Mouse (Mus musculus): ENCODE measurements around the gene Fam222a. TPM values are rescaled to one million over a fixed set of nuclear protein-coding genes. Genes with fewer than 3 reads are reported as not detected.

Gene Fam222a
- 5.1 and 6.2 TPM in 2 replicates for polyA plus RNA-seq (2015; fragmentation: Nextera tagmentation; extraction: Ambion mirVana)

DNA sequence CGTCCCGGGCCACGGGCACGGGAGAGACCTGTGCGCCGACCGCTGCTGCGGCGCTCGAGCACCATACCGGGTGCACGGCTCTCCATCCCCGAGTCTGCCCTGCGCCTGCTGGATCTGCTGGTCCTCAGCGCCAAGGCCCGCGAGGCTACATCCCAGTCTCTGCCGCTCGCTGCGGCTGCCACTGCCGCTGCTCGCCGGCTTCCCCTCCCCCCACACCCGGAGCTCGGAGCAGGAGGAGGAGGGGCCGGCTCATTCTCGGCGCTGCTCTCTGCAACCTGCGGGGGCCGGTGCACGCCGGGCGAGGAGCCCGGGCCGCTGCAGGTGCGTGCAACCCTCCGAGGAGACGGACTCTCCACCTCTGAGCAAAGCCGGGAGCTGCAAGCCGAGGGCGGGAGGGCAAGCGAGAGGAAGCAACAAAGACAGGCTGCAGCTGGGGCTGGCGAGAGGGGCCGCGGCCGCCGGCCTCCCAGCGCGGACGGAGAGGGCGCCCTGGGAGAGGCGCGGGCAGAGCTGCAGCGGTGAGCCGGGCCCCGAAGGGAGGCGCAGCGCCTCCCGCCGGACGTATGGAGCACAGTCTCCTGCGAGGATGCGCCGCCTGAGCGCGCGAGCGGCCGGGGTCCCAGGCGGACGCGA is at the start of gene Fam222a:
Gene Fam222a, plus strand, starts transcription at position 452 of the 633 bp plus-strand sequence.
- no peaks in the 10 kb centered on the region; the same call in 1 of the 2 replicates for H3K27me3 ChIP-seq (replicated peaks)
- H3K4me1 ChIP-seq (replicated peaks): peaks cover 45% of the 10 kb centered on the region
- WGBS: under 1% methylated on average over 72 of the region's 72 CpGs
- peak within 1 kb of the TSS; percentile 71 for H3K9ac ChIP-seq
- peak within 1 kb of the TSS; percentile 98 for H3K4me2 ChIP-seq (replicated peaks)
- H3K36me3 ChIP-seq: no peaks in the 10 kb centered on the region
- ATAC-seq: peak; percentile 68
- H3K27ac ChIP-seq: peak within 1 kb of the TSS; percentile 79
- peak within 1 kb of the TSS; percentile 90 for H3K4me3 ChIP-seq (replicated peaks)
- peaks cover 4% of the 10 kb centered on the region; the same call in 1 of the 2 replicates for H3K9me3 ChIP-seq

DNA sequence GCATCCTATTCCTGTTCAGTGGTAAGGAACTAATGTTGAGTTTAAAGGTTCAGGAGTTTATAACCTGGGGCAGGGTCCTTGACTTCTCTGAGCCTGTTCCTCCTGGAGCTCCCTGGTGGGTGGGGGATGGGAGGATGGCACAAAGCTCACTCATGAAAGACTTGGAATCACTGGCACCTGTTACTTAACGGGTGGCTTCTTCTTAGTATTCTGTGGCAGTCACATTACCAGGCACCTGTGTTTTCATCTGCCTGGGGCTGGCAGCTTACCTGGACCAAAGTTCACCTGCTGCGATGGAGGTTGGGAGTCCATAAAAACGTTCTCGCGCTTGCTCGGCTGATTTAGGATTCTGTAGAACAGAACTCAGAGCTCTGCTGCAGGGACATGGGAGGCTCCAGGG is 39.5 kb upstream of the Fam222a start:
- no peak overlapping the region for H3K4me2 ChIP-seq (replicated peaks)
- H3K27me3 ChIP-seq (replicated peaks): no peaks in the 10 kb centered on the region
- no peaks in the 10 kb centered on the region for H3K36me3 ChIP-seq
- H3K4me1 ChIP-seq (replicated peaks): 0 out of 2 replicates have a peak, but pooled peaks cover 3% of the 10 kb centered on the region
- no peak overlapping the region for H3K27ac ChIP-seq
- no peaks in the 10 kb centered on the region for H3K9me3 ChIP-seq
- WGBS: 70% methylated on average over 6 of the region's 6 CpGs
- peak; percentile 58 for ATAC-seq
- no peak overlapping the region for H3K9ac ChIP-seq
- H3K4me3 ChIP-seq (replicated peaks): no peak overlapping the region

GRCm38 (mm10) chr5:114530337-114530736 is 37.5 kb upstream of the Fam222a start:
- Histone ChIP-seq H3K27ac (no peak overlapping the region), H3K4me1 (replicated peaks) (0 out of 2 replicates have a peak, but pooled peaks cover 3% of the 10 kb centered on the region), H3K9ac (no peak overlapping the region), H3K36me3 (no peaks in the 10 kb centered on the region), H3K4me3 (replicated peaks) (no peak overlapping the region), H3K27me3 (replicated peaks) (no peaks in the 10 kb centered on the region), H3K4me2 (replicated peaks) (no peak overlapping the region), H3K9me3 (no peaks in the 10 kb centered on the region)
- WGBS: 45% methylated on average over 6 of the region's 6 CpGs
- ATAC-seq: no peak

DNA sequence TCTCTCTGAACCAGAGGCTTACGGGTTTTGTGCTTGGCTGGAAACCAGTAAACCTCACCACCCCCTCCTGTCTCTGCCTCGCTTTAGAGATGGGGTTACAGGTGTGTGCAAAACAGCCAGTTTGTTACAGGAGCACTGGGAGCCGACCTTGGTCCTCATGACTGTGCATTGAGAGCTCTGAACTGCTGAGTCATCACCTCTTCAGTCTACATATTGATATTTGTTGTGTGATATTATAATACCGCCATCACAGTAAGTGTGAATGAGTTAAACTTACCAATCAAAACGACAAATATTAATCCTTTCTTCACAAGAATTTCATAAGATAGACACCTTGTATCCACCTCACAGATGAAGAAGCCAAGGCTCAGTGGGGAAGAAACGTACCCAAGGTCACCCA is 35.8 kb upstream of the Fam222a start:
- Histone ChIP-seq H3K27ac (no peak overlapping the region), H3K36me3 (no peaks in the 10 kb centered on the region), H3K27me3 (replicated peaks) (no peaks in the 10 kb centered on the region), H3K4me1 (replicated peaks) (peaks cover 6% of the 10 kb centered on the region; the same call in 1 of the 2 replicates), H3K9me3 (no peaks in the 10 kb centered on the region), H3K9ac (no peak overlapping the region), H3K4me3 (replicated peaks) (no peak overlapping the region), H3K4me2 (replicated peaks) (no peak overlapping the region)
- 77% methylated on average over 6 of the region's 6 CpGs for WGBS
- ATAC-seq: no peak

- no peak for ATAC-seq
- Histone ChIP-seq H3K27ac (no peak overlapping the region), H3K9me3 (no peaks in the 10 kb centered on the region), H3K4me1 (replicated peaks) (peaks cover 11% of the 10 kb centered on the region; the same call in 1 of the 2 replicates), H3K9ac (no peak overlapping the region), H3K4me2 (replicated peaks) (peak overlapping the region; percentile 46), H3K4me3 (replicated peaks) (no peak overlapping the region), H3K36me3 (no peaks in the 10 kb centered on the region), H3K27me3 (replicated peaks) (no peaks in the 10 kb centered on the region)
- WGBS: 11% methylated on average over 26 of the region's 26 CpGs
Observed at GRCm38 (mm10) chr5:114537308-114538020, 30.4 kb upstream of the Fam222a start.

DNA sequence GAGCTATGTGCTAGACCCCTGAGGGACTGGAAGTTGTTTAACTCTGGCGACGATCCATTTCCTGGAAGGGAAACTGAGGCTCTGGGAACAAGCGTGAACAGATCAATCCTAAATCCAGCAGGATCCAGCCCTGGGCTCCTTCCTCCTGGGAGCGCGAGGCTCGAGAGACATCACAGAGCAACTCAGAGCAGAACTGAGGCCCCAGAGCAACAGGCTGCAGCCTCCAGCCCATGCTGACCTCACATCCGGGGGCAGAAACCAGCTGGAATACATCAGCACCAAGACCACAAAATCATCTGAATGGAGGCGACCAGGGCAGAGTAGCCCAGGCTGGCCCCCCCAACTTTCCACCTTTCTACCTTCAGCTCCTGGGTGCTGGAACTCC is 29.8 kb upstream of the Fam222a start:
- Histone ChIP-seq H3K36me3 (no peaks in the 10 kb centered on the region), H3K9me3 (no peaks in the 10 kb centered on the region), H3K4me3 (replicated peaks) (no peak overlapping the region), H3K27ac (no peak overlapping the region), H3K9ac (no peak overlapping the region), H3K4me1 (replicated peaks) (peaks cover 11% of the 10 kb centered on the region; the same call in 1 of the 2 replicates), H3K4me2 (replicated peaks) (peak overlapping the region; percentile 46), H3K27me3 (replicated peaks) (no peaks in the 10 kb centered on the region)
- 32% methylated on average over 8 of the region's 8 CpGs for WGBS
- no peak for ATAC-seq

- H3K27me3 ChIP-seq (replicated peaks): no peaks in the 10 kb centered on the region
- H3K4me1 ChIP-seq (replicated peaks): peaks cover 11% of the 10 kb centered on the region; the same call in 1 of the 2 replicates
- H3K9me3 ChIP-seq: no peaks in the 10 kb centered on the region
- H3K27ac ChIP-seq: no peak overlapping the region
- H3K36me3 ChIP-seq: no peaks in the 10 kb centered on the region
- no peak overlapping the region for H3K9ac ChIP-seq
- H3K4me3 ChIP-seq (replicated peaks): no peak overlapping the region
- peak; percentile 30; the same call in 1 of the 2 replicates for ATAC-seq
- 28% methylated on average over 4 of the region's 4 CpGs for WGBS
- H3K4me2 ChIP-seq (replicated peaks): no peak overlapping the region
Observed at GRCm38 (mm10) chr5:114538752-114539151, 29.1 kb upstream of the Fam222a start.

- no peak overlapping the region for H3K4me3 ChIP-seq (replicated peaks)
- peaks cover 11% of the 10 kb centered on the region; the same call in 1 of the 2 replicates for H3K4me1 ChIP-seq (replicated peaks)
- no peak for ATAC-seq
- H3K9ac ChIP-seq: no peak overlapping the region
- H3K36me3 ChIP-seq: no peaks in the 10 kb centered on the region
- no peak overlapping the region for H3K4me2 ChIP-seq (replicated peaks)
- no peaks in the 10 kb centered on the region for H3K27me3 ChIP-seq (replicated peaks)
- 82% methylated on average over 6 of the region's 6 CpGs for WGBS
- H3K9me3 ChIP-seq: no peaks in the 10 kb centered on the region
- no peak overlapping the region for H3K27ac ChIP-seq
Observed at GRCm38 (mm10) chr5:114539766-114540165, 28.1 kb upstream of the Fam222a start.

DNA sequence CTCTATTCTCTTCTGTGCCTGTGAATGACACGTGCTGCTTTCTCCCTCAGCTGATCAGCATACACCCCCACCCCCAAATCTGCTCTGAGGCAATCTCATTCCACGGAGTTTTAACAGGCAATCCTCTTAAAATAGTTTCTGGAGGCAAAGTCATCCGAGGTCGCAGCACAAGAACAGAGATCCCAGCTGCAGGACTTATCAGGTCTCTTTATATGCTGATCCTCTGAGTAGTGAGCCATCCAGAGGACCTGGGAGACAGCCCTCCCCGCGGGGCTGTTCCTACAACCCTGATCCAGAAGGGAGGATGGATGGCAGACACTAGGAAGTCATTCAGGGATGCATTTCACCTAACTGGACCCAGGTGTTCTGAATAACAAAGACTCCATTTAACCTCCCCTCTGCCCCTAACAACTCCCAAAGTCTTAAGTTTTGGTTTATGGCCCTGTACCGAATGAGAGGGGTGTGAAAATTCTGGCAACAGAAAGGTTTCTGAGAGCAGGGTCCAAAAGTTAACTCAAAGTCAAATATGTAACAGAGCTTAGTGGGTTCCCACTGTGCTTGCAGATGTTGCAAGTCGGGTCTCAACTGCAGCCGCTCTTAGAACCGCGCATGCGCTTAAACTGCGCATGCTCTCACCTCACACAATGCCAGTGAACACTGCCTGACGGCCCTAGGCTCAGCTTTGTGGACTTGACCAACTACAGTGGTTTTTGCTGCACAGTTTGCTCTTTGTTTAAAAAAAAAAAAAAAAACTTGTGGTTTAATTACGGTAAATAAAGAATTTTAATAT is 26.0 kb upstream of the Fam222a start:
- H3K27me3 ChIP-seq (replicated peaks): no peaks in the 10 kb centered on the region
- H3K4me1 ChIP-seq (replicated peaks): peaks cover 15% of the 10 kb centered on the region
- H3K9ac ChIP-seq: no peak overlapping the region
- no peak overlapping the region for H3K4me3 ChIP-seq (replicated peaks)
- no peaks in the 10 kb centered on the region for H3K36me3 ChIP-seq
- WGBS: 55% methylated on average over 15 of the region's 15 CpGs
- no peak overlapping the region for H3K4me2 ChIP-seq (replicated peaks)
- H3K9me3 ChIP-seq: no peaks in the 10 kb centered on the region
- H3K27ac ChIP-seq: no peak overlapping the region
- ATAC-seq: no peak

DNA sequence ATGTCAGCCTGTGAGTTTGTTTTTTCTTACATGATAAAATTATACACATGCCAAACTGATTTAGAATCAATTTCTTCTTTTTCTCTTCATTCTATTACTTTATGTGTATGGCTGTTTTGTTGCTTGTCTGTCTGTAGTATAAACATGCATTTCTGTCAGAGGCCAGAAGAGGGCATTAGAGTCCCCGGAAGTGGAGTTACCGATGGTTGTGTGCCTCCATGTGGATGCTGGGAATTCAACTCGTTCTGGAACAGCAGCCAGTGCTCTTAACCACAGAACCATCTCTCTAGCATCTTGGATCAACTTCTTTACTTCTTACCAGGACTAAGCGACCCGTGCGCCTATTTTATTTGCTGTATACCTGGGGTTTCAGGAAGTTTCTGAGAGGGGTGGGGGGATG is 24.2 kb upstream of the Fam222a start:
- Histone ChIP-seq H3K27ac (no peak overlapping the region), H3K4me2 (replicated peaks) (no peak overlapping the region), H3K4me1 (replicated peaks) (peaks cover 7% of the 10 kb centered on the region), H3K36me3 (no peaks in the 10 kb centered on the region), H3K9ac (no peak overlapping the region), H3K9me3 (no peaks in the 10 kb centered on the region), H3K27me3 (replicated peaks) (no peaks in the 10 kb centered on the region), H3K4me3 (replicated peaks) (no peak overlapping the region)
- WGBS: 93% methylated on average over 6 of the region's 6 CpGs
- ATAC-seq: no peak

GRCm38 (mm10) chr5:114544205-114544604 is 23.6 kb upstream of the Fam222a start:
- Histone ChIP-seq H3K4me3 (replicated peaks) (no peak overlapping the region), H3K9me3 (no peaks in the 10 kb centered on the region), H3K4me1 (replicated peaks) (peaks cover 7% of the 10 kb centered on the region), H3K27ac (no peak overlapping the region), H3K36me3 (no peaks in the 10 kb centered on the region), H3K27me3 (replicated peaks) (no peaks in the 10 kb centered on the region), H3K4me2 (replicated peaks) (no peak overlapping the region), H3K9ac (no peak overlapping the region)
- WGBS: 83% methylated on average over 4 of the region's 4 CpGs
- ATAC-seq: no peak

- Histone ChIP-seq H3K9me3 (no peaks in the 10 kb centered on the region), H3K27me3 (replicated peaks) (no peaks in the 10 kb centered on the region), H3K4me3 (replicated peaks) (no peak overlapping the region), H3K4me2 (replicated peaks) (no peak overlapping the region), H3K9ac (no peak overlapping the region), H3K36me3 (no peaks in the 10 kb centered on the region), H3K4me1 (replicated peaks) (peaks cover 11% of the 10 kb centered on the region), H3K27ac (no peak overlapping the region; the same call in 1 of the 2 replicates)
- ATAC-seq: no peak
- 47% methylated on average over 9 of the region's 9 CpGs for whole genome bisulfite sequencing
Observed at GRCm38 (mm10) chr5:114545076-114545475, 22.7 kb upstream of the Fam222a start.

Data from intestine, embryonic 15.5 days (tissue).